Mouse (Mus musculus) 3134 (cell line): ENCODE measurements around the gene Gm21738.
"Not testable (repeated sequence)": the region's sequence is repeated elsewhere in the genome, so short reads cannot be mapped to it uniquely, and the experiment has no call there.

Experiments used
- DNase-seq: peaks from one replicate; pipeline ENCODE4 v3.0.0-alpha.2; 2011; ENCODE audit warnings: low spot score; ENCODE audit not compliant: insufficient read length; ENCODE audit errors: extremely low read depth

Gm21738 gene

DNA sequence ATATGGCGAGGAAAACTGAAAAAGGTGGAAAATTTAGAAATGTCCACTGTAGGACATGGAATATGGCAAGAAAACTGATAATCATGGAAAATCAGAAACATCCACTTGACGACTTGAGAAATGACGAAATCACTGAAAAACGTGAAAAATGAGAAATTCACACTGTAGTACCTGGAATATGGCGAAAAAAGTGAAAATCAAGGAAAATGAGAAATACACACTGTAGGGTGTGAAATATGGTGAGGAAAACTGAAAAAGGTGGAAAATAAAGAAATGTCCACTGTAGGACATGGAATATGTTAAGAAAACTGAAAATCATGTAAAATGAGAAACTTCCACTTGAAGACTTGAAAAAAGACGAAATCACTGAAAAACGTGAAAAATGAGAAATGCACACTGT lies at the start of gene Gm21738:
Gm21738 (minus strand) TSS at position 101 of the 400 bp plus-strand sequence.
- not testable (repeated sequence) for DNase-seq

DNA sequence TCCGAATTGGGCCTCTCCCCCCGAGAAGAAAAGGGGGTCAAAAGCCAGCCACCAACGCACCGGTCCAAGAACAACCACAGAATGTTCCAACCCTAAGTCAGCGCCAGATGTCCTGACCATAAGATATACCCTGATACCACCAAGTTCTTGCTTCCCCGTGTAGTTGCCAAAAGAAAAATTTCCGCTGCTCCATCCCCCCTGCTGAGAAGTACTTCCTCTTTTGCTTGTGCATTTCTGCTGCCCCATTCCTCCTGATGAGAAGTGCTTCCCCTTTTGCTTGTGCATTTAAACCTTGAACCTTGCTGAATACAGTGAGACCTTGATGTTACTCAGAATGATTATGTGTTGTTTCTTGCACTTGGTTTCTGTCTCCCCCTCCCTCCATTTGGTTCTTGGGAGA lies 35.0 kb downstream of the Gm21738 start:
- DNase-seq = not testable (repeated sequence)
